Mouse (Mus musculus) right cerebral cortex, postnatal 14 days (tissue): ENCODE results near the gene 1810049J17Rik.

Experiments
- DNase-seq: peaks from one replicate; pipeline ENCODE4 v3.0.0; 2022

The 1810049J17Rik gene

GRCm38 (mm10) chr15:12346916-12347315 is 25.2 kb upstream of the 1810049J17Rik start:
- no peak for DNase-seq

- DNase-seq = no peak
Observed at GRCm38 (mm10) chr15:12341401-12341758, 19.7 kb upstream of the 1810049J17Rik start.

GRCm38 (mm10) chr15:12340536-12341400 is 19.1 kb upstream of the 1810049J17Rik start:
- no peak for DNase-seq

GRCm38 (mm10) chr15:12337779-12338137 is 16.1 kb upstream of the 1810049J17Rik start:
- DNase-seq = no peak

- no peak for DNase-seq
Observed at GRCm38 (mm10) chr15:12337030-12337778, 15.5 kb upstream of the 1810049J17Rik start.

- DNase-seq = no peak
Observed at GRCm38 (mm10) chr15:12334381-12334780, 12.7 kb upstream of the 1810049J17Rik start.

GRCm38 (mm10) chr15:12331300-12331699 is 9.6 kb upstream of the 1810049J17Rik start:
- DNase-seq = no peak

- no peak for DNase-seq
Observed at GRCm38 (mm10) chr15:12330892-12331291, 9.2 kb upstream of the 1810049J17Rik start.

GRCm38 (mm10) chr15:12330389-12330788 is 8.7 kb upstream of the 1810049J17Rik start:
- no peak for DNase-seq

GRCm38 (mm10) chr15:12324326-12324725 is 2.6 kb upstream of the 1810049J17Rik start:
- no peak for DNase-seq

GRCm38 (mm10) chr15:12322676-12323402 is 1.1 kb upstream of the 1810049J17Rik start:
- DNase-seq = no peak

GRCm38 (mm10) chr15:12321091-12321787 is 460 bp downstream of the 1810049J17Rik start, which contains the start of gene Golph3:
Gene Golph3 (plus strand): TSS chr15:12321450.
- peak; percentile 97 for DNase-seq

- no peak for DNase-seq
Observed at GRCm38 (mm10) chr15:12320441-12321090, 1.1 kb downstream of the 1810049J17Rik start.

- DNase-seq = no peak
Observed at GRCm38 (mm10) chr15:12319889-12320288, 1.8 kb downstream of the 1810049J17Rik start.

GRCm38 (mm10) chr15:12318451-12318850 is 3.2 kb downstream of the 1810049J17Rik start:
- DNase-seq = no peak

GRCm38 (mm10) chr15:12317290-12317689 is 4.4 kb downstream of the 1810049J17Rik start:
- DNase-seq = no peak

GRCm38 (mm10) chr15:12315996-12316395 is 5.7 kb downstream of the 1810049J17Rik start:
- DNase-seq = no peak

GRCm38 (mm10) chr15:12314584-12314983 is 7.1 kb downstream of the 1810049J17Rik start:
- DNase-seq = no peak

- no peak for DNase-seq
Observed at GRCm38 (mm10) chr15:12313255-12313654, 8.4 kb downstream of the 1810049J17Rik start.

GRCm38 (mm10) chr15:12311465-12311864 is 10.2 kb downstream of the 1810049J17Rik start:
- DNase-seq = no peak

- DNase-seq = no peak
Observed at GRCm38 (mm10) chr15:12310676-12311075, 11.0 kb downstream of the 1810049J17Rik start.

GRCm38 (mm10) chr15:12308539-12308938 is 13.2 kb downstream of the 1810049J17Rik start:
- no peak for DNase-seq
